In genomic region chr9:60743180-60743900, GRCm38 (mm10) we compare ENCODE assay signal across 8 mouse cellular contexts. TPM values are rescaled to one million over a fixed set of nuclear protein-coding genes. Genes with fewer than 3 reads are reported as not detected.
DNase-seq lines count a peak whose midpoint lies in the region; ATAC-seq and TF ChIP-seq lines count a peak whose summit lies in the region.

No protein-coding gene starts in this region.

- H3K36me3 ChIP-seq in C2C12 (ENCODE audit: control insufficient read depth, insufficient read depth), result no peaks in the 10 kb centered on the region
- no peaks in the 10 kb centered on the region for H3K36me3 ChIP-seq in embryonic facial prominence, embryonic 13.5 days

- peak overlapping the region; percentile 42 for H3K4me2 ChIP-seq in embryonic facial prominence, embryonic 13.5 days

- no peaks in the 10 kb centered on the region for H3K79me2 ChIP-seq in C2C12 (ENCODE audit: control insufficient read depth, insufficient read depth)

- TF ChIP-seq CTCF in C2C12 (IDR thresholded peaks at IDR 0.05; ENCODE audit: control insufficient read depth, insufficient read depth, insufficient read length), result no peak

- no peak overlapping the region for H3K27ac ChIP-seq in embryonic facial prominence, embryonic 13.5 days

- no peaks in the 10 kb centered on the region for H3K79me3 ChIP-seq in C2C12 (ENCODE audit: low read depth)

- peaks cover 11% of the 10 kb centered on the region for H3K4me1 ChIP-seq in embryonic facial prominence, embryonic 13.5 days

- intact Hi-C loops in left cerebral cortex, postnatal 36 days (cut with DNase I), result no loop called here

- 42% methylated on average over 17 of the region's 17 CpGs for WGBS in embryonic facial prominence, embryonic 13.5 days

- H3K9ac ChIP-seq in embryonic facial prominence, embryonic 13.5 days, result no peak overlapping the region

- H3K27me3 ChIP-seq in C2C12 (ENCODE audit: control insufficient read depth, insufficient read depth, insufficient read length), result no peaks in the 10 kb centered on the region
- peaks cover 4% of the 10 kb centered on the region; the same call in 1 of the 2 replicates for H3K27me3 ChIP-seq in embryonic facial prominence, embryonic 13.5 days

- no peak overlapping the region for H3ac ChIP-seq in C2C12 (ENCODE audit: control insufficient read depth, insufficient read length, low read depth)

- DNase-seq in ZHBTc4 (ENCODE audit: low read depth, low spot score), result peak; percentile 16
- peak; percentile 43 for DNase-seq in heart, postnatal 4 days
- DNase-seq in left cerebral cortex, postnatal 36 days (ENCODE audit: low spot score in 2 of 2), result peak; percentile 45 to 49
- peak; percentile 56 for DNase-seq in ovary, postnatal 36 days (ENCODE audit: low spot score)
- DNase-seq in natural killer cell, adult 2 months (ENCODE audit: low spot score in 2 of 2), result no peak
- DNase-seq in spleen, postnatal 4 days (ENCODE audit: low spot score in 2 of 2), result no peak

- ATAC-seq in embryonic facial prominence, embryonic 13.5 days (ENCODE audit: insufficient number of reproducible peaks, insufficient read depth, low FRiP score, low TSS enrichment, low read depth), result no peak

- no peak overlapping the region for H3K4me3 ChIP-seq in C2C12 (ENCODE audit: insufficient read depth, poor library complexity, severe bottlenecking)
- H3K4me3 ChIP-seq in embryonic facial prominence, embryonic 13.5 days, result no peak overlapping the region

- H3K9me3 ChIP-seq in embryonic facial prominence, embryonic 13.5 days, result no peaks in the 10 kb centered on the region

TF ChIP-seq in C2C12, 6 proteins besides CTCF, POLR2A, EP300 and RAD21:
- TF ChIP-seq MAX (IDR thresholded peaks at IDR 0.05) (peak; percentile 66), FOSL1 (IDR thresholded peaks at IDR 0.05; ENCODE audit: insufficient read depth, low read length, poor library complexity, severe bottlenecking) (no peak), CEBPB (IDR thresholded peaks at IDR 0.05; ENCODE audit: low read depth) (no peak), USF1 (IDR thresholded peaks at IDR 0.05; ENCODE audit: low read depth) (peak; percentile 89), MYOD1 (IDR thresholded peaks at IDR 0.05; ENCODE audit: control insufficient read depth, insufficient read length, low read depth) (peak; percentile 56)

RNA-seq across cellular contexts. Expression of gene Larp6, which starts 30.6 kb away (rescaled TPM):
- 0.83 TPM for polyA plus RNA-seq in C2C12 (2012; fragmentation: generic; extraction: Trizol)
- polyA plus RNA-seq in embryonic facial prominence, embryonic 13.5 days (2015; fragmentation: Nextera tagmentation; extraction: Ambion mirVana), result 4.8 and 5.1 TPM in 2 replicates
- 1 to 10 TPM in 1 of 2 experiments, under 1 TPM in 1; 0.95 to 1.3 TPM for total RNA-seq in heart, postnatal 4 days (2021)
- 10 to 100 TPM; 39.2 to 41.5 TPM for total RNA-seq in left cerebral cortex, postnatal 36 days (2021)

RNA-seq across cellular contexts. Expression of gene Uaca, which starts 51.0 kb away (rescaled TPM):
- polyA plus RNA-seq in C2C12 (2012; fragmentation: generic; extraction: Trizol), result 10.6 TPM
- 27.4 and 32.6 TPM in 2 replicates for polyA plus RNA-seq in embryonic facial prominence, embryonic 13.5 days (2015; fragmentation: Nextera tagmentation; extraction: Ambion mirVana)
- total RNA-seq in heart, postnatal 4 days (2021), result 10 to 100 TPM; 47.4 to 49.2 TPM
- total RNA-seq in left cerebral cortex, postnatal 36 days (2021), result 1 to 10 TPM; 7.8 to 9.9 TPM

RNA-seq across cellular contexts. Expression of gene Lrrc49, which starts 55.4 kb away (rescaled TPM):
- 5.9 TPM for polyA plus RNA-seq in C2C12 (2012; fragmentation: generic; extraction: Trizol)
- 20.6 and 21.7 TPM in 2 replicates for polyA plus RNA-seq in embryonic facial prominence, embryonic 13.5 days (2015; fragmentation: Nextera tagmentation; extraction: Ambion mirVana)
- total RNA-seq in heart, postnatal 4 days (2021), result 1 to 10 TPM; 9.4 to 9.5 TPM
- 10 to 100 TPM; 84.4 to 85.6 TPM for total RNA-seq in left cerebral cortex, postnatal 36 days (2021)

Comparison
In these comparisons a context has a peak if more than half of its experiments do, and no peak if none do; other contexts are left out.
1. DNase-seq: peak in ZHBTc4 (single experiment), heart, postnatal 4 days (single experiment), left cerebral cortex, postnatal 36 days (2 of 2) and ovary, postnatal 36 days (single experiment); none in natural killer cell, adult 2 months (0 of 2) and spleen, postnatal 4 days (0 of 2).
2. RNA of gene Larp6, which starts 30.6 kb away (total RNA-seq): 39.2 to 41.5 TPM in left cerebral cortex, postnatal 36 days; 0.95 to 1.3 TPM in heart, postnatal 4 days; every median in the first group is over 10 times any median in the second.
3. RNA of gene Uaca, which starts 51.0 kb away (total RNA-seq): 47.4 to 49.2 TPM in heart, postnatal 4 days; 7.8 to 9.9 TPM in left cerebral cortex, postnatal 36 days; every median in the first group is over 4 times any median in the second.
4. RNA of gene Lrrc49, which starts 55.4 kb away (total RNA-seq): 84.4 to 85.6 TPM in left cerebral cortex, postnatal 36 days; 9.4 to 9.5 TPM in heart, postnatal 4 days; every median in the first group is over 4 times any median in the second.